Mouse (Mus musculus) liver, adult 2 months (tissue): Measurements from ENCODE around the gene Tango6. TPM values are rescaled to one million over a fixed set of nuclear protein-coding genes. Genes with fewer than 3 reads are reported as not detected.

ENCODE experiments used
- DNase-seq: peaks from one replicate; pipeline ENCODE4 v3.0.0-alpha.2; 2011; ENCODE audit warnings: low read depth, low spot score; ENCODE audit errors: extremely low read depth
- H3K27ac ChIP-seq: fragments of 200-500 bp; replicated peaks from 2 replicates; pipeline ENCODE4 v1.5.1; 2012; ENCODE audit warnings: low read depth, mild to moderate bottlenecking, control low read depth, inconsistent platforms, low read length; ENCODE audit not compliant: insufficient read depth
- H3K27me3 ChIP-seq: fragments of 200-500 bp; 2 replicates; pipeline ENCODE4 v1.6.1; 2012; ENCODE audit warnings: mild to moderate bottlenecking, moderate library complexity, low read length, inconsistent platforms; ENCODE audit not compliant: control insufficient read depth, insufficient read depth
- H3K36me3 ChIP-seq: fragments of 200-500 bp; 2 replicates; pipeline ENCODE4 v1.6.1; 2012; ENCODE audit warnings: low read length, inconsistent platforms; ENCODE audit not compliant: control insufficient read depth, insufficient read depth
- H3K4me1 ChIP-seq: fragments of 200-500 bp; 2 replicates; pipeline ENCODE4 v1.6.1; 2011; ENCODE audit warnings: low read length; ENCODE audit not compliant: control insufficient read depth, insufficient read depth
- H3K4me3 ChIP-seq: fragments of 200-500 bp; 2 replicates; pipeline ENCODE4 v1.5.1; 2011; ENCODE audit warnings: low read depth, mild to moderate bottlenecking, control low read depth, low read length, moderate library complexity; ENCODE audit not compliant: insufficient read depth
- H3K79me2 ChIP-seq: fragments of 200-500 bp; 2 replicates; pipeline ENCODE4 v1.6.1; 2012; ENCODE audit warnings: inconsistent platforms, mild to moderate bottlenecking, low read length, moderate library complexity; ENCODE audit not compliant: control insufficient read depth, insufficient read depth
- H3K9ac ChIP-seq: fragments of 200-500 bp; 2 replicates; pipeline ENCODE4 v1.6.1; 2012; ENCODE audit warnings: low read depth, mild to moderate bottlenecking, control low read depth, inconsistent platforms, low read length
- CTCF ChIP-seq: fragments of 200-500 bp; IDR thresholded peaks from 2 replicates; pipeline ENCODE4 v1.5.1; 2011; ENCODE audit warnings: low read depth, low read length, control low read depth
- POLR2A ChIP-seq: fragments of 200-500 bp; IDR thresholded peaks from 2 replicates; pipeline ENCODE4 v1.6.1; 2011; ENCODE audit warnings: low read length, control low read depth; ENCODE audit not compliant: insufficient read depth; ENCODE audit errors: extremely low read depth
- WGBS: fragments of 180-500 bp; shearing (Covaris S2); methylation state at CpG from one replicate; pipeline ENCODE4 v1.1.7; 2018; 5-methylcytosine and 5-hydroxymethylcytosine counted together
- polyA plus RNA-seq: library from polyadenylated mRNA; depleted of rRNA; stranded (reverse); fragments of >200 nt; gene quantifications from 2 replicates; pipeline ENCODE4 v1.2.3, GENCODE M21; 2012
- total RNA-seq: library from RNA; depleted of rRNA; stranded (reverse); fragments of >200 nt; gene quantifications from 2 replicates; pipeline ENCODE4 v1.2.3, GENCODE M21; 2014

Tango6 gene
- total and polyA plus RNA-seq, 2 experiments = 2.1 to 4.0 TPM

DNA sequence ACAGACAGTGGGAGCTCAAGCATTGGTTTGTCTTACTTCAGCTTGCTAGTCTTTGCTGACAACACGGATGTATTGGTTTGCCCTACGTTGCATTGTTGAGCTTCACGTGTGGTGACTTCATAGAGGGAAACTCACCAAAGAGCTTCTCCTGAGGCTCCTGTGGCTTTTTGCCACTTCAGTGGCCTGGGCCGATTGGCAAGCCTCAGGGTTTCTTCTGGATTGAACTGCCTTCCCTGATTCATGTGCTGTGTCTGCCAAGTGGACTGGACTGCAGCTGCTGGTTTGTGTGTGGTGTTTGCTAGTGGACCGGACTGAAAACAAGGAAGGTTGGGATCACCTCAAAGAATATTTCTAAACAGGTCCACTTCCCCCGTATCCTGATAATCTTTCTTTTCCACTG lies 43.7 kb downstream of the Tango6 start:
- peak; percentile 17 for DNase-seq
- 77% methylated on average over 6 of the region's 6 CpGs for WGBS
- H3K36me3 ChIP-seq = peaks cover 5% of the 10 kb centered on the region
- H3K27me3 ChIP-seq = no peaks in the 10 kb centered on the region
- no peak overlapping the region for H3K9ac ChIP-seq
- no peak overlapping the region for H3K4me3 ChIP-seq
- H3K27ac ChIP-seq = no peak overlapping the region
- TF ChIP-seq CTCF (no peak), POLR2A (no peak)
- H3K4me1 ChIP-seq = no peaks in the 10 kb centered on the region
- no peaks in the 10 kb centered on the region for H3K79me2 ChIP-seq

DNA sequence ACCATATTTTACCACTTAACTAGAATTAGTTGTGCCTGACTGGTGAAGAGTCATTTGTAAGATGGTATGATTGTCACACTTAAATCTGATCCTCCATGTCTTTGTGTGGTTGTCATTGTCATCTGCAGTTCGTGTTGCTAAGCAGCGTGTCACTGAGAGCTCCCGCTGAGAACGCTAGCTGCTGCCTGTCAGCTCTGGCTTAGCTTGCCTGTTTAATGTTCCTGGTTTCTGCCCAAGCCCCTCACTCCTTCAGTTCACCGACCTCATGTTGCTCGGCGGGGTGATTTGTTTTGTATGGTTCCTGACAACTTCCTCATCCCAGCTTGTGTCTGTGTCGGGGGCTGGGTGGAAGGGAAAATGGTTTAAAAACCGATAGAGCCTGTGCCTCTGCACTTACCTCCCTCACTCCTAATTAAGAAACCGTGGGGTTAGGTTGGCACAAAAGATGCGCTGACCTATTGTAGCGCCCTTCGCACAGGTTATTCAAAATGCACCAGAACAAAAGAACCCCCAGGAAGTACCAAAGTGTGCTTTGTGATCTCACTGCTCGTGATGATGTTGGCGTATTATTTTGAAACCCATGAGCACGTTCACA lies 44.5 kb downstream of the Tango6 start:
- DNase-seq = no peak
- Histone ChIP-seq H3K36me3 (peaks cover 5% of the 10 kb centered on the region), H3K79me2 (no peaks in the 10 kb centered on the region), H3K9ac (no peak overlapping the region), H3K4me1 (no peaks in the 10 kb centered on the region), H3K27me3 (no peaks in the 10 kb centered on the region), H3K4me3 (no peak overlapping the region), H3K27ac (peak overlapping the region; percentile 13; the same call in 1 of the 2 replicates)
- TF ChIP-seq CTCF (no peak), POLR2A (no peak)
- WGBS = 73% methylated on average over 16 of the region's 16 CpGs

DNA sequence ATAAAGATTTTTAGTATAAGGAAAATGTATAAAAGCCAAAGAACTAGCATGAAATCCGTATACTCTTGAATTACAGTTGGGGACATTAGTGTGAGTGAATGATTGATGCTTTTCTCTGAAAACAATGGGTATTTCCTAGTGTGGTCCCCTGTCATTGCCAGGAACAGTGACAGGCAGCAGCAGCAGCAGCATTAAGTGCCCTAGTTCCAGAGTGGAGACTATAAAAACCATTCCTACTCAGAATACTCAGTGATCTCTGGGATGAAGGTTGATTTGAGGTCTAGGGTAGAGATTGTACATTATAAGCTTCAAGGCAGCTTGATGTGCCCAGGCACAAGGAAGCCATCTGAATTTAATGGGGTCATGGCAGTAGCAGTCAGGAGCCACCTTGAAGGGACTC lies 45.0 kb downstream of the Tango6 start:
- H3K9ac ChIP-seq = no peak overlapping the region
- H3K4me1 ChIP-seq = no peaks in the 10 kb centered on the region
- H3K4me3 ChIP-seq = no peak overlapping the region
- no peaks in the 10 kb centered on the region for H3K27me3 ChIP-seq
- peaks cover 7% of the 10 kb centered on the region for H3K36me3 ChIP-seq
- TF ChIP-seq POLR2A = no peak
- no peak for TF ChIP-seq CTCF
- H3K79me2 ChIP-seq = no peaks in the 10 kb centered on the region
- no peak for DNase-seq
- 70% methylated on average over 1 of the region's 1 CpGs for WGBS
- no peak overlapping the region for H3K27ac ChIP-seq

DNA sequence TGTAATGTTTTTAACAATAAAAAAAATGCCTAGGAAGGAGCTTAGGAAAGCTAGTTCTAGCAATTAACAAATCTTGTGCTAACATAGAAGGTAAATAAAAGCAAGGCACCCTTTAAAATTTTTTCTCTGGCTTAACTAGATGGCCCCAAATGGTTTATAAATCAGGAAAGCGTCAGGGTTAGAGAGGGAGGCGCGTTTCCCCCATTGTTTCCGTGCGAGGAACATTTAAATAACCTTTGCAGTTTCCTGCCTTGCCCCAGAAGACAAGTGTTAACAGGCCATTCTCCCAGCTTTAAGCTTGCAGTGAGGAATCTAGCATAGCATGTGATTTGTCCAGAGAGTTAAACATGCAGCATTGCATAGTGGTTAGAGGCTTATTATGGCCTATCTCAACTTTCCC lies 50.1 kb downstream of the Tango6 start:
- no peak overlapping the region for H3K27ac ChIP-seq
- 73% methylated on average over 5 of the region's 5 CpGs for WGBS
- H3K27me3 ChIP-seq = no peaks in the 10 kb centered on the region
- no peak overlapping the region for H3K9ac ChIP-seq
- no peaks in the 10 kb centered on the region for H3K79me2 ChIP-seq
- H3K36me3 ChIP-seq = peaks cover 2% of the 10 kb centered on the region; the same call in 1 of the 2 replicates
- no peak overlapping the region for H3K4me3 ChIP-seq
- no peaks in the 10 kb centered on the region for H3K4me1 ChIP-seq
- no peak for DNase-seq
- no peak for TF ChIP-seq CTCF
- no peak for TF ChIP-seq POLR2A

DNA sequence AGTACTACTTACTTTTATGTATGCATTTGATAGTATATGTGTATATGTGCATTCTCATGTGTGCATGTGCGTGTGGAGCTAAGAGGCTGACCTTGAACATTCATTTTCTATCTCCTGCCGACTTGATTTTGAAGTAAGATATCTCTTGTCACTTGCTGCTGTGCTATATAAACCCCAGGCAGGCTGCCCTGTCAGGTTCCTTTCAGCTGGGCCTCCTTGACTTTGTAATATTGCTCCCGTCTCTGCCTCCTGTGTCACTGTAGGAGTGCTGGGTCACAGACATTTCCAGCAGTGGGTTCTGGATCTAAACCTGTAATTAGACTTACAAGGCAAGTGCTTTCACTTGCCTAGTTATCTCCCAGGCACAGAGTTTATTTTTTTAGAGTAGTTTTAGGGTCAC lies 50.8 kb downstream of the Tango6 start:
- no peak overlapping the region for H3K27ac ChIP-seq

DNA sequence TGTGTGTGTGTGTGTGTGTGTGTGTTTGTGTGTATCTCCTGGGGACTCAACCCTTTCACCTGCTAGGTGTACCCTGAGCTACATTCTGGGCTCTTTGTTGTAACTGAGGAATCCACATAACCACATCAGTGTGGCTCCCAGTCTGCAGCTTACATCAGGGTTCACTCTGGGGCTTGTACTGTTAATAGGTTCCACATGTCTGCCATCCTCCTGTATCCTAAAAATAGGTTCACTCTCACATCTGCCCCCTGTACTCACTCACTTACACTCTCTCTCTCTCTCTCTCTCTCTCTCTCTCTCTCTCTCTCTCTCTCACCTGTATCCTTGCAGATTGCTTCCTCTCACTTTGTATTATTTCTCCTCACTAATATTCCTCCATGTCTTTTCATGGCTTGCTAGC lies 51.4 kb downstream of the Tango6 start:
- no peak for DNase-seq
- H3K4me1 ChIP-seq = no peaks in the 10 kb centered on the region
- H3K27me3 ChIP-seq = no peaks in the 10 kb centered on the region
- H3K27ac ChIP-seq = no peak overlapping the region
- peaks cover 5% of the 10 kb centered on the region for H3K36me3 ChIP-seq
- no peak overlapping the region for H3K4me3 ChIP-seq
- no peak overlapping the region for H3K9ac ChIP-seq
- no peaks in the 10 kb centered on the region for H3K79me2 ChIP-seq
- no peak for TF ChIP-seq POLR2A
- TF ChIP-seq CTCF = no peak

More for the DNA sequence above, 50.8 kb downstream of the Tango6 start:
- H3K4me3 ChIP-seq = no peak overlapping the region
- H3K36me3 ChIP-seq = peaks cover 5% of the 10 kb centered on the region
- 79% methylated on average over 3 of the region's 3 CpGs for WGBS
- no peaks in the 10 kb centered on the region for H3K4me1 ChIP-seq
- no peak for TF ChIP-seq CTCF
- TF ChIP-seq POLR2A = no peak
- no peaks in the 10 kb centered on the region for H3K27me3 ChIP-seq
- DNase-seq = no peak
- no peak overlapping the region for H3K9ac ChIP-seq
- H3K79me2 ChIP-seq = no peaks in the 10 kb centered on the region
